Comparison of ENCODE assay signal across 30 mouse cellular contexts in genomic region chr13:90939600-90939999, GRCm38 (mm10). TPM values are rescaled to one million over a fixed set of nuclear protein-coding genes. Genes with fewer than 3 reads are reported as not detected.
DNase-seq lines count a peak whose midpoint lies in the region; ATAC-seq and TF ChIP-seq lines count a peak whose summit lies in the region.
"Had no signal": no experiment of that assay in that cellular context is flagged by ENCODE, and none has a peak within 500 bp of the region (broad histone marks: within the 10 kb centered on the region; RNA-seq: fewer than 3 reads in every experiment).

No protein-coding gene starts in this region.

- no peak overlapping the region; the same call in 1 of the 2 replicates for H3K9ac ChIP-seq in liver, embryonic 13.5 days
- peak overlapping the region; percentile 21; the same call in 1 of the 2 replicates for H3K9ac ChIP-seq in liver, embryonic 16.5 days (ENCODE audit: low read depth, low read length)
- H3K9ac ChIP-seq in forebrain, embryonic 14.5 days (ENCODE audit: low read length), result no peak overlapping the region
- H3K9ac ChIP-seq: embryonic facial prominence, embryonic 12.5 days; embryonic facial prominence, embryonic 15.5 days; forebrain, embryonic 12.5 days; hindbrain, embryonic 13.5 days had no signal

- no peak for DNase-seq in G1E (ENCODE audit: low spot score)
- no peak for DNase-seq in liver, embryonic 13.5 days
- DNase-seq in adrenal gland, adult 8-10 months, result no peak
- no peak for DNase-seq in layer of hippocampus, adult 9-11 months
- DNase-seq in forebrain, embryonic 14.5 days (ENCODE audit: low spot score), result no peak
- DNase-seq in left cerebral cortex, postnatal 36 days (ENCODE audit: low spot score in 2 of 2), result no peak
- DNase-seq: adrenal gland, adult 2 months; adrenal gland, postnatal 25 days; cerebellum, adult 2 months; cerebellum, adult 9-11 months; cerebellum, postnatal 25 days; gastrocnemius, postnatal 10 days; gastrocnemius, postnatal 36 days; heart, postnatal 36 days had no signal

- no peak for TF ChIP-seq CTCF in G1E (IDR thresholded peaks at IDR 0.05; ENCODE audit: low read depth, low read length)
- 0 out of 2 replicates have a peak, but pooled peaks have one; percentile 3 for TF ChIP-seq CTCF in bone marrow, adult 2 months (IDR thresholded peaks at IDR 0.05; ENCODE audit: control insufficient read depth, insufficient read depth, low read length)

- no peaks in the 10 kb centered on the region for H3K9me3 ChIP-seq in G1E (replicated peaks)
- H3K9me3 ChIP-seq in liver, embryonic 13.5 days (replicated peaks), result no peaks in the 10 kb centered on the region
- H3K9me3 ChIP-seq in liver, embryonic 16.5 days (replicated peaks; ENCODE audit: control insufficient read depth, low read length), result no peaks in the 10 kb centered on the region
- H3K9me3 ChIP-seq in forebrain, embryonic 14.5 days (replicated peaks; ENCODE audit: control insufficient read depth, low read length), result no peaks in the 10 kb centered on the region
- H3K9me3 ChIP-seq: embryonic facial prominence, embryonic 12.5 days; embryonic facial prominence, embryonic 15.5 days; forebrain, embryonic 12.5 days; hindbrain, embryonic 10.5 days; hindbrain, embryonic 13.5 days had no signal

- no peaks in the 10 kb centered on the region for H3K27me3 ChIP-seq in G1E (ENCODE audit: insufficient read depth, low read length)
- H3K27me3 ChIP-seq in liver, embryonic 13.5 days, result no peaks in the 10 kb centered on the region
- no peaks in the 10 kb centered on the region for H3K27me3 ChIP-seq in liver, embryonic 16.5 days (ENCODE audit: control insufficient read depth, insufficient read depth, low read depth, low read length)
- no peaks in the 10 kb centered on the region for H3K27me3 ChIP-seq in forebrain, embryonic 14.5 days (replicated peaks; ENCODE audit: control insufficient read depth, insufficient read depth, low read length)
- H3K27me3 ChIP-seq: embryonic facial prominence, embryonic 12.5 days; embryonic facial prominence, embryonic 15.5 days; forebrain, embryonic 12.5 days; hindbrain, embryonic 13.5 days had no signal

- peak; percentile 36; the same call in 1 of the 2 replicates for ATAC-seq in G1E (ENCODE audit: extremely low read depth, insufficient number of reproducible peaks, low FRiP score, poor library complexity, severe bottlenecking)
- peak; percentile 39; the same call in 1 of the 2 replicates for ATAC-seq in liver, embryonic 13.5 days (ENCODE audit: low read depth)
- ATAC-seq in liver, embryonic 16.5 days (ENCODE audit: low read depth), result peak; percentile 37
- no peak for ATAC-seq in forebrain, embryonic 14.5 days
- ATAC-seq: CD4-positive, CD25-positive, alpha-beta regulatory T cell, adult 4 months; forebrain, embryonic 16.5 days; hindbrain, embryonic 16.5 days had no signal

- 72% methylated on average over 5 of the region's 5 CpGs for WGBS in bone marrow, adult 2 months
- WGBS in liver, embryonic 13.5 days (ENCODE audit: insufficient replicate concordance), result 50% methylated on average over 5 of the region's 5 CpGs
- WGBS in liver, embryonic 16.5 days (ENCODE audit: insufficient replicate concordance), result 50% methylated on average over 5 of the region's 5 CpGs
- WGBS in forebrain, embryonic 14.5 days, result 69% methylated on average over 5 of the region's 5 CpGs

- intact Hi-C loops in left cerebral cortex, postnatal 36 days (cut with DNase I), result no loop called here

- no peaks in the 10 kb centered on the region for H3K36me3 ChIP-seq in G1E (replicated peaks)
- no peaks in the 10 kb centered on the region for H3K36me3 ChIP-seq in liver, embryonic 13.5 days
- no peaks in the 10 kb centered on the region for H3K36me3 ChIP-seq in liver, embryonic 16.5 days (ENCODE audit: control insufficient read depth, insufficient read depth)
- H3K36me3 ChIP-seq in forebrain, embryonic 14.5 days (ENCODE audit: control insufficient read depth, insufficient read depth, low read length), result no peaks in the 10 kb centered on the region
- H3K36me3 ChIP-seq: embryonic facial prominence, embryonic 12.5 days; embryonic facial prominence, embryonic 15.5 days; forebrain, embryonic 12.5 days; hindbrain, embryonic 10.5 days; hindbrain, embryonic 13.5 days had no signal

- peaks cover 30% of the 10 kb centered on the region for H3K4me1 ChIP-seq in G1E (ENCODE audit: insufficient read depth, low read depth, low read length)
- H3K4me1 ChIP-seq in bone marrow, adult 2 months (ENCODE audit: control insufficient read depth, insufficient read depth, low read length), result no peaks in the 10 kb centered on the region; the same call in 1 of the 2 replicates
- peaks cover 27% of the 10 kb centered on the region for H3K4me1 ChIP-seq in liver, embryonic 13.5 days (replicated peaks)
- peaks cover 20% of the 10 kb centered on the region for H3K4me1 ChIP-seq in liver, embryonic 16.5 days (ENCODE audit: control insufficient read depth, low read depth, low read length)
- no peaks in the 10 kb centered on the region for H3K4me1 ChIP-seq in forebrain, embryonic 14.5 days (ENCODE audit: control insufficient read depth, insufficient read depth, low read length)
- H3K4me1 ChIP-seq: embryonic facial prominence, embryonic 12.5 days; embryonic facial prominence, embryonic 15.5 days; forebrain, embryonic 12.5 days; hindbrain, embryonic 10.5 days; hindbrain, embryonic 13.5 days had no signal

- TF ChIP-seq POLR2A in bone marrow, adult 2 months (IDR thresholded peaks at IDR 0.05; ENCODE audit: borderline replicate concordance, control insufficient read depth, low read depth, low read length), result no peak

- H3K27ac ChIP-seq in bone marrow, adult 2 months (ENCODE audit: control insufficient read depth, insufficient read depth, low read depth, low read length, poor library complexity), result peak overlapping the region; percentile 12; the same call in 1 of the 2 replicates
- H3K27ac ChIP-seq in liver, embryonic 13.5 days, result peak overlapping the region; percentile 35; the same call in 1 of the 2 replicates
- peak overlapping the region; percentile 52 for H3K27ac ChIP-seq in liver, embryonic 16.5 days (ENCODE audit: low read length)
- H3K27ac ChIP-seq in forebrain, embryonic 14.5 days (ENCODE audit: low read depth, low read length), result no peak overlapping the region
- H3K27ac ChIP-seq: embryonic facial prominence, embryonic 12.5 days; embryonic facial prominence, embryonic 15.5 days; forebrain, embryonic 12.5 days; hindbrain, embryonic 10.5 days; hindbrain, embryonic 13.5 days had no signal

- H3K4me3 ChIP-seq in G1E (ENCODE audit: low read depth, low read length), result no peak overlapping the region
- no peak overlapping the region for H3K4me3 ChIP-seq in bone marrow, adult 2 months (replicated peaks; ENCODE audit: control insufficient read depth, low read depth, low read length)
- H3K4me3 ChIP-seq in liver, embryonic 13.5 days (replicated peaks), result no peak overlapping the region
- no peak overlapping the region for H3K4me3 ChIP-seq in liver, embryonic 16.5 days (ENCODE audit: low read depth, low read length)
- no peak overlapping the region for H3K4me3 ChIP-seq in forebrain, embryonic 14.5 days (ENCODE audit: low read depth, low read length)
- H3K4me3 ChIP-seq: embryonic facial prominence, embryonic 12.5 days; embryonic facial prominence, embryonic 15.5 days; erythroblast, embryonic 14.5 days; forebrain, embryonic 12.5 days; hindbrain, embryonic 10.5 days; hindbrain, embryonic 13.5 days had no signal

- peak overlapping the region; percentile 52; the same call in 1 of the 2 replicates for H3K4me2 ChIP-seq in liver, embryonic 13.5 days
- peak overlapping the region; percentile 37 for H3K4me2 ChIP-seq in liver, embryonic 16.5 days (ENCODE audit: low read depth, low read length)
- no peak overlapping the region for H3K4me2 ChIP-seq in forebrain, embryonic 14.5 days (ENCODE audit: low read length)
- H3K4me2 ChIP-seq: embryonic facial prominence, embryonic 12.5 days; embryonic facial prominence, embryonic 15.5 days; forebrain, embryonic 12.5 days; heart, embryonic 11.5 days; hindbrain, embryonic 13.5 days had no signal

RNA-seq across cellular contexts. Expression of gene Rps23, which starts 16.8 kb away (rescaled TPM):
- total RNA-seq in G1E (2014; fragmentation: Nextera tagmentation) (1,211 and 1,212 TPM in 2 replicates), G1E (2017) (1,261 and 1,383 TPM in 2 replicates)
- polyA plus RNA-seq in G1E (2012), result 1,781 and 2,693 TPM in 2 replicates
- polyA plus RNA-seq in bone marrow, adult 2 months (2011; ENCODE audit: insufficient read depth, insufficient read length, low replicate concordance, missing spikeins), result 106 and 269 TPM in 2 replicates
- 202 and 222 TPM in 2 replicates for polyA plus RNA-seq in liver, embryonic 13.5 days (2015; fragmentation: Nextera tagmentation; extraction: Ambion mirVana)
- polyA plus RNA-seq in liver, embryonic 16.5 days (2015; fragmentation: Nextera tagmentation; extraction: Ambion mirVana), result 84.9 and 126 TPM in 2 replicates
- 100 to 1,000 TPM; 258 to 409 (median 335) TPM for total RNA-seq in adrenal gland, adult 8-10 months (2022)
- 146 and 210 TPM in 2 replicates for polyA plus RNA-seq in forebrain, embryonic 14.5 days (2014; fragmentation: Nextera tagmentation; extraction: Ambion mirVana)
- total RNA-seq in left cerebral cortex, postnatal 36 days (2021), result 100 to 1,000 TPM; 190 to 200 TPM

RNA-seq across cellular contexts. Expression of gene Atp6ap1l, which starts 34.4 kb away (rescaled TPM):
- total RNA-seq in G1E (2014; fragmentation: Nextera tagmentation) (not detected in 2 replicates), G1E (2017) (not detected in 2 replicates)
- polyA plus RNA-seq in G1E (2012), result not detected in 2 replicates
- polyA plus RNA-seq in bone marrow, adult 2 months (2011; ENCODE audit: insufficient read depth, insufficient read length, low replicate concordance, missing spikeins), result not detected in 2 replicates
- not detected in 2 replicates for polyA plus RNA-seq in liver, embryonic 13.5 days (2015; fragmentation: Nextera tagmentation; extraction: Ambion mirVana)
- polyA plus RNA-seq in liver, embryonic 16.5 days (2015; fragmentation: Nextera tagmentation; extraction: Ambion mirVana), result 0.13 and 0.14 TPM in 2 replicates
- under 1 TPM in 1 of 4 experiments, not detected in 3; 0.20 TPM for total RNA-seq in adrenal gland, adult 8-10 months (2022)
- polyA plus RNA-seq in forebrain, embryonic 14.5 days (2014; fragmentation: Nextera tagmentation; extraction: Ambion mirVana), result 3.9 and 4.5 TPM in 2 replicates
- total RNA-seq in left cerebral cortex, postnatal 36 days (2021), result 10 to 100 TPM; 26.7 to 31.0 TPM
- total RNA-seq: adrenal gland, adult 2 months; adrenal gland, postnatal 25 days; common myeloid progenitor, adult 5-6 weeks; gastrocnemius, adult 18-20 months; gastrocnemius, postnatal 10 days; gastrocnemius, postnatal 36 days; granulocyte monocyte progenitor cell, adult 5-6 weeks had no signal
- polyA plus RNA-seq: adrenal gland, adult 2 months; C2C12; erythroblast, embryonic 14.5 days had no signal
